Mouse (Mus musculus) kidney, embryonic 15.5 days (tissue): Measurements from ENCODE around the gene Rap2c. TPM values are rescaled to one million over a fixed set of nuclear protein-coding genes. Genes with fewer than 3 reads are reported as not detected.

Source experiments
- ATAC-seq: fragments of 200-750 bp; cut with Nextera tagmentation; replicated peaks from 2 replicates; pipeline ENCODE4 v1.8.0; 2017; ENCODE audit warnings: moderate TSS enrichment; ENCODE audit not compliant: low FRiP score
- H3K27ac ChIP-seq: fragments of 300-500 bp; sonication (generic); 2 replicates; pipeline ENCODE4 v1.5.1; 2015; ENCODE audit warnings: mild to moderate bottlenecking, inconsistent platforms
- H3K27me3 ChIP-seq: fragments of 300-500 bp; sonication (generic); 2 replicates; pipeline ENCODE4 v1.6.1; 2015; ENCODE audit warnings: inconsistent platforms
- H3K36me3 ChIP-seq: fragments of 300-500 bp; sonication (generic); 2 replicates; pipeline ENCODE4 v1.6.1; 2015; ENCODE audit warnings: inconsistent platforms
- H3K4me1 ChIP-seq: fragments of 300-500 bp; sonication (generic); 2 replicates; pipeline ENCODE4 v1.6.1; 2015; ENCODE audit warnings: inconsistent platforms
- H3K4me2 ChIP-seq: fragments of 300-500 bp; sonication (generic); 2 replicates; pipeline ENCODE4 v1.6.1; 2015; ENCODE audit warnings: moderate library complexity, mild to moderate bottlenecking, inconsistent platforms
- H3K4me3 ChIP-seq: fragments of 300-500 bp; sonication (generic); replicated peaks from 2 replicates; pipeline ENCODE4 v1.5.1; 2015; ENCODE audit warnings: mild to moderate bottlenecking, inconsistent platforms
- H3K9ac ChIP-seq: fragments of 300-500 bp; sonication (generic); 2 replicates; pipeline ENCODE4 v1.6.1; 2015; ENCODE audit warnings: mild to moderate bottlenecking, inconsistent platforms
- H3K9me3 ChIP-seq: fragments of 300-500 bp; sonication (generic); replicated peaks from 2 replicates; pipeline ENCODE4 v1.6.1; 2016; ENCODE audit warnings: inconsistent platforms
- WGBS: fragments of 180-500 bp; shearing (Covaris S2); methylation state at CpG from one replicate; pipeline ENCODE4 v1.1.7; 2015; ENCODE audit warnings: mixed read lengths; 5-methylcytosine and 5-hydroxymethylcytosine counted together
- polyA plus RNA-seq: library from polyadenylated mRNA; unstranded; fragments of >200 nt; fragmentation: Nextera tagmentation; extraction: Ambion mirVana; gene quantifications from 2 replicates; pipeline ENCODE4 v1.2.1, GENCODE M21; 2015

Gene Rap2c
- polyA plus RNA-seq, 1 experiment from 2014 or later: 14.9 TPM

DNA sequence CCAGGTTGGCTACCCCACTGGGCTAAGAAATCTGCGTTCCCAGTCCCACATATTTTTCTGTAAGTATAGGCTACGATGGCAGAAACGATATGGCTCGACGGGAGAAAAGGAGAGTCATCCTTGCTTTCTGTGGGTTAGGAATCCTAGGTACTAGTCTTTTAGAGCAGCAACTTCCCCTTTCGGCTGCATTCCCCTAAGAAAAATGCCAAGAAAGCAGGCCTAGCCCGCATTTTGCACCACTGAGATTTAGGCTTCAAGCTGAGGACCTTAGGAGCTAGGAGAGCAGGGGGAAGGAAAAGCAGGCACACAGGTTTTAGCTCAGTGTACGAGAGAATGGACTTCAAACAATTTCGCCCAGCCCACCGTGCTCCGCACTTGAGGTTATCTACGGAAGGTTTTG, 892 bp downstream of the Rap2c start:
- Histone ChIP-seq H3K4me1 (peaks cover 5% of the 10 kb centered on the region; the same call in 1 of the 2 replicates), H3K4me2 (peak overlapping the region; percentile 59), H3K9me3 (no peaks in the 10 kb centered on the region), H3K27me3 (no peaks in the 10 kb centered on the region; the same call in 1 of the 2 replicates), H3K36me3 (0 out of 2 replicates have a peak, but pooled peaks cover 3% of the 10 kb centered on the region), H3K4me3 (peak overlapping the region; percentile 59), H3K9ac (peak overlapping the region; percentile 38), H3K27ac (peak overlapping the region; percentile 95; the same call in 1 of the 2 replicates)
- ATAC-seq: no peak
- WGBS: 31% methylated on average over 12 of the region's 12 CpGs

DNA sequence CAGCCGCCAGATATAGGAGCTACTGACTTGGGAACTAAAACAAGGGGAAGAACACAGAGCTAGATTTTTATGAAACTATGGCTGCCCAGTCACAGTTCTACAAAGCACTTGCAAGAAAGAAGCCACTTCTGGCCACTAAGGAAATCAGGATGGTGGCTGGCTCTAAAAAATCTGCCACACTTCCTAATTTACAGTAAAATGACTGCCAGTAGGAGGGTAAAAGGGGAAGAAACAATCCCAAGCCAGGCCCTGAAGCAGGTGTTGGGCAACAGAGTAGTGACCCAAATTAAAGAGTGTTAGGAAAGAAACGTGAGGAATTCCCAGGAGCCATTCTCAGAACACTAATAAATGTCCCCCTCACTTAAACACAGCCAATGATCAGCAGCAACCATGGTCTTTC, 5.5 kb downstream of the Rap2c start:
- H3K27ac ChIP-seq: no peak overlapping the region

DNA sequence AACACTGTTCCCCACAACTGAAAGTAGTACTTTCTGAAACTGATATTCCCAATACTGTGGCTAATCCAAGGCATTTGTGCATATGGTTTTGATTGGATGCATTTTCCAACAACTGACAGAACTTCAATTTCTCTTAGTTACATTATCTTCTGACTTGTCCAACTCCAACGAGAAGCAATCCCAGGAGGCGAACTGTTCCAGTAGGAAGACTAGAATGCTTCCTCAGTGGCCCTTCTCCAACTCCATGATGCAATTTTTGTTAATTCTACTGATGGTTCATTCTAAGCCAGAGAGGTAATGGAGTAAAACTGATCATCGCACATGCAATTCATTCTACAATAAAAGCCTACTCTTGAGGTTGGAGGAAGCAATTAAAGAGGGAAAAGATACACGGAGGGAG, 7.5 kb downstream of the Rap2c start:
- no peak for ATAC-seq
- 73% methylated on average over 4 of the region's 4 CpGs for WGBS
- Histone ChIP-seq H3K9ac (no peak overlapping the region), H3K27ac (no peak overlapping the region), H3K36me3 (peaks cover 19% of the 10 kb centered on the region), H3K9me3 (no peaks in the 10 kb centered on the region), H3K4me1 (no peaks in the 10 kb centered on the region), H3K4me2 (no peak overlapping the region), H3K4me3 (no peak overlapping the region), H3K27me3 (peaks cover 3% of the 10 kb centered on the region; the same call in 1 of the 2 replicates)

More for the DNA sequence above, 5.5 kb downstream of the Rap2c start:
- no peaks in the 10 kb centered on the region for H3K4me1 ChIP-seq
- peaks cover 15% of the 10 kb centered on the region for H3K36me3 ChIP-seq
- H3K4me2 ChIP-seq: no peak overlapping the region
- no peak overlapping the region for H3K4me3 ChIP-seq
- 72% methylated on average over 2 of the region's 2 CpGs for WGBS
- no peak for ATAC-seq
- no peaks in the 10 kb centered on the region for H3K9me3 ChIP-seq
- H3K27me3 ChIP-seq: peaks cover 3% of the 10 kb centered on the region; the same call in 1 of the 2 replicates
- no peak overlapping the region for H3K9ac ChIP-seq

DNA sequence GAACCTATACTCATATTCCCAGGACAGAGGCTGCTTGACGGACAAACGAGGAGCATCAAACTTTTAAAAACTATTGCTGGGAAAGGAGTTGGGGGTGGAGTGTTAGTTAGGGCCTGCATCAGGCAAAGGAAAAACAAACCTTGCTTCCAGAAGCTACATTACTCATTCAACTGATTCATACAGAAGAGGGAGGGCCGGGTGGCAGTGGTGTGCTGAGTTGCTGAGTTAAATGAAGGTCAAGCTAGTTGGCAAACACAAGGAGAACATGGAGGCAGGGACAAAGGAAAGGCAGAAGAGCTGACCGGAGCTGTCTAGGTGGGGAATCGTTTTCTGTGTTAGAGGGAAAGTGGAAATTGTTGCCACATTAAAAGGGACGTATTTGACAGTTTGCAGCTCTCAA, 17.0 kb downstream of the Rap2c start:
- Histone ChIP-seq H3K4me2 (no peak overlapping the region), H3K9me3 (no peaks in the 10 kb centered on the region), H3K9ac (no peak overlapping the region), H3K4me1 (no peaks in the 10 kb centered on the region), H3K4me3 (no peak overlapping the region), H3K27me3 (0 out of 2 replicates have a peak, but pooled peaks cover 3% of the 10 kb centered on the region), H3K27ac (no peak overlapping the region), H3K36me3 (no peaks in the 10 kb centered on the region)
- no peak for ATAC-seq
- 78% methylated on average over 6 of the region's 6 CpGs for WGBS

DNA sequence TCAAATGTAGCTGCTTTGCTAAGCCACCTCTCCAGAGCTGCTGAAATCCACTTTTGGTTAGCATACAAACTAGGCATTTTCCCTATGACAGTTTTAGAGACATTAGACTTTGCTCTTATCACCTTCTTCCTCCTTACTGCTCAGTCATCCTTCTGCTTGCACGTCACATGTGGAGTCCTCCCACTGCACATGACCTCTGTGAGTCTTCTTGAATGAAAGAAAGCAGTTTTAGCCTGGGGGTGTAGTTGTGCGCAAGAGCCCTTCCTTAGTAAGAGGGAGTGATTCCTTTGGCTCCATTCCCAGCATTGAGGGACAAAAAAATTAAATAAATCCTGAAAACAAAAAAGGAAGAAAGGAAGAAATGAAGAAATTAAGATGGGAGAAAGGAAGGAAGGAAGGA, 22.5 kb downstream of the Rap2c start:
- Histone ChIP-seq H3K27ac (no peak overlapping the region), H3K4me1 (no peaks in the 10 kb centered on the region), H3K27me3 (0 out of 2 replicates have a peak, but pooled peaks cover 12% of the 10 kb centered on the region), H3K9ac (no peak overlapping the region), H3K9me3 (no peaks in the 10 kb centered on the region), H3K4me3 (no peak overlapping the region), H3K36me3 (no peaks in the 10 kb centered on the region), H3K4me2 (no peak overlapping the region)
- ATAC-seq: no peak
- WGBS: 49% methylated on average over 2 of the region's 2 CpGs

DNA sequence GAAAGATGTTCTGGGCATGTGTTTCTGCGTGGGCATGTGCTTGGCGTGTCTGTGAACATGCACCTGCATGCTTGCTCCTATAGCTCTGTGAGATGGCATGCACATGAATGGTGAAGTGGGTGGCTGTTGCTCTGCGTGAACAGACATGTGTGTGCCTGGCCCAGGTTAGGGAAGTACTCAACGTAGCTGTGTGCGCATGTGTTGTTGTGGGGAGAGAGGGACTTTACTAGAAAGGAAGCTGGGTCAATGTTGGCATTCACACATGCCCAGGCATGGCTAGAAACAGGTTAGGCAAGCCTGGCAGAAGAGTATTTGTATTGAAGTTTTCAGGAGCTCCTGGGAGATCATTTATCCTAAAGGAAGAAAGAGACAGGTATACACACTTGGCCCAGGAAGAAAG, 26.5 kb downstream of the Rap2c start:
- Histone ChIP-seq H3K27me3 (peaks cover 15% of the 10 kb centered on the region; the same call in 1 of the 2 replicates), H3K4me3 (no peak overlapping the region), H3K4me2 (no peak overlapping the region), H3K27ac (no peak overlapping the region), H3K9me3 (no peaks in the 10 kb centered on the region), H3K36me3 (no peaks in the 10 kb centered on the region), H3K4me1 (no peaks in the 10 kb centered on the region), H3K9ac (no peak overlapping the region)
- ATAC-seq: no peak
- 90% methylated on average over 5 of the region's 5 CpGs for WGBS

DNA sequence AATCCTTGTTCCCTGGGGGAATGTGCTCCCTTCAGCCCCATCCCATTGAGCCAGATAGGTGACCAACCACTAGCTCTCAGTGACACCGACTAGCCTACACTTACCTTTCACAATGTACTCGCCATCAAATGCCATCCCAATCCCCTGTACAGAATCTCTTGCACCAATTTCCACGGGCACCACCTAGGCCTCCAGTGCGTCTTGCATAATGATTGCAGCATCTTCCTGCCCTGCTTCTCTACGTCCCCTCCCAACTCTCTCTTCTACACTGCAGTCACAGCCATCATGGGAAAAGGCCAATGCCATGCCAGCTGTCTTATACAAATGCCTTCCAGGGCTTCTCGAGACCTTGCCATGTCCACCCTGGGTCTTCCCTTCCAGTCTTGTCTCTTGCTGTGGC, 27.9 kb downstream of the Rap2c start:
- Histone ChIP-seq H3K4me1 (no peaks in the 10 kb centered on the region), H3K27ac (no peak overlapping the region), H3K36me3 (no peaks in the 10 kb centered on the region), H3K9ac (no peak overlapping the region), H3K9me3 (no peaks in the 10 kb centered on the region), H3K4me2 (no peak overlapping the region), H3K27me3 (peaks cover 15% of the 10 kb centered on the region; the same call in 1 of the 2 replicates), H3K4me3 (no peak overlapping the region)
- no peak for ATAC-seq
- WGBS: 86% methylated on average over 6 of the region's 6 CpGs

DNA sequence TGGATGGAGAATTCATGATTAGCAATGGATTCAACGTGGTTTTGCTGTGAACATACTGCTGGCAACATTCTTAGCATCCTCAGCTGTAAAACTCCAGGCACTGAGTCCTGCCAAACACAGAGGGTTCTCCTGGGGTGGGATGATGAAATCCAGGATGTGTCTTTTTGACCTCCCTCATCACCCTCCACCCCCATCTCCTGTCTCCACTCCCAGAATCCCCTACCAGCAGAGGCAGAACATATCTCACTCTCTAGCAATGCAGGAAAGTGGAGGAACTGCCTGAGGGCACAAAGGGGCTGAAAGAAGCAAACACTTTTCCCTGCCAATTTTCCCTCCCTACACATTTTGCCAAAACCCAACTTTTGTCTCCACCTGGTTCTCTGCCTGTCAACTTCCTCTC, 29.2 kb downstream of the Rap2c start:
- no peak for ATAC-seq
- no peak overlapping the region for H3K27ac ChIP-seq
- no peaks in the 10 kb centered on the region for H3K9me3 ChIP-seq
- H3K36me3 ChIP-seq: no peaks in the 10 kb centered on the region
- no peak overlapping the region for H3K4me3 ChIP-seq
- H3K4me1 ChIP-seq: no peaks in the 10 kb centered on the region
- no peak overlapping the region for H3K9ac ChIP-seq
- H3K4me2 ChIP-seq: no peak overlapping the region
- 46% methylated on average over 1 of the region's 1 CpGs for WGBS
- H3K27me3 ChIP-seq: peaks cover 15% of the 10 kb centered on the region; the same call in 1 of the 2 replicates

DNA sequence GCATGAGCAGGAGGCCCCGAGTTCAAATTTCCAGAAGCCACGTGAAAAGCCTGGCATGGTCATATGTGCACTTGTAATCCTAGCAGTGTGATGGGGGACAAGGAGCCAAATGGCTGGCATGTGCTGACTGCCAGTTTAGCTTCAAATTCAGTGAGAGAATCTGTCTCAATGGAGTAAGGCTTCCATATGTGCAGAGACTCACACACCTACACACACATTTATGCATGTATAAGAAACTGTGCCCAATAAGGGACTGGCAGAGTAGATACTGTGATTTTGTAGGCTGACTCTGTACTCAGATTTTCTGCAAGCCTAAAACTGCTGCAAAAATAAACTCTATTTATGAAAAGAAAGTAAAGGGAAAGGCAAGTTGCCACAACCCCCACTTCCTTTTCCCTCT, 39.4 kb downstream of the Rap2c start:
- H3K4me2 ChIP-seq: no peak overlapping the region
- no peak overlapping the region for H3K9ac ChIP-seq
- 80% methylated on average over 2 of the region's 2 CpGs for WGBS
- H3K27ac ChIP-seq: no peak overlapping the region
- H3K36me3 ChIP-seq: no peaks in the 10 kb centered on the region
- H3K9me3 ChIP-seq: no peaks in the 10 kb centered on the region
- H3K4me1 ChIP-seq: no peaks in the 10 kb centered on the region
- ATAC-seq: no peak
- no peaks in the 10 kb centered on the region; the same call in 1 of the 2 replicates for H3K27me3 ChIP-seq
- no peak overlapping the region for H3K4me3 ChIP-seq

DNA sequence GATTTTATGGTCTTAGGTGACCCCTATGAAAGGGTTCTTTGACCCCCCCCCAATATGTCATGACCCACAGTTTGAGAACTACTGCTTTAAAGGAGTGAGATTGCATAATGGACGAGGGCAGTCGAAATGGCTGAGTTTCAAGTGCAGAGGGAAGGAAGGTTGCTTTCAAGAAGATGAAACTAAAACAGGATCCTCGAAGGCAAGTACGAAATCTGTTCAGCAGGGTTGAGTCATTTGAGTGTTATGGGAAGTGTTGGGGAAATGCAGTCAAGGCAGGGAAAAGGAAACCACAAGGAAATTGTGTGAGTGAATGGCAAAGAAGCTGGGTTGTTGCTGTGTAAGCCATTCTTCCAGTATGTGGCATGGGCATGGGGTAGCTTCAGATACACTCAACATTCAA, 45.7 kb downstream of the Rap2c start:
- H3K4me1 ChIP-seq: no peaks in the 10 kb centered on the region
- no peak for ATAC-seq
- H3K36me3 ChIP-seq: no peaks in the 10 kb centered on the region
- no peak overlapping the region for H3K9ac ChIP-seq
- peaks cover 16% of the 10 kb centered on the region; the same call in 1 of the 2 replicates for H3K27me3 ChIP-seq
- no peaks in the 10 kb centered on the region for H3K9me3 ChIP-seq
- WGBS: 81% methylated on average over 4 of the region's 4 CpGs
- no peak overlapping the region for H3K27ac ChIP-seq
- no peak overlapping the region for H3K4me3 ChIP-seq
- H3K4me2 ChIP-seq: no peak overlapping the region

DNA sequence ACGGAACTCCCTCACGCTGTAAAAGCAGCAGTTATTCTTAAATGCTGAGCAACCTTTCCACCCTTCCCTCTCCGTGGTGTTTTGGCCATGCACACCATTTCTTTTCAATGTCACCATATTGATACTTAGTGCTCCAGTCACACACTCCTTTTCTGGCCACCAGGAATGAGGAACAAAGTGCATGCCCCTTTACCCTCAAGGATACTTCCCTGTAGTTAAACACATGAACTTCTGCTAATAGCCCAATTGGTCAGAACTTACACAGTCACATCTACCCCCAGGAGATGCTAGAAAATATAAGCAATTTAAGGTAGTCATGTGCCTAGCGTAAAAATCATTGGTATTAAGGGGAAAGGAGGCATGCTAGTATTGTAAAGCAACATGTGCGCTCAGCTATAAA, 47.9 kb downstream of the Rap2c start:
- Histone ChIP-seq H3K4me3 (no peak overlapping the region), H3K9ac (no peak overlapping the region), H3K27me3 (peaks cover 20% of the 10 kb centered on the region; the same call in 1 of the 2 replicates), H3K4me1 (no peaks in the 10 kb centered on the region), H3K4me2 (no peak overlapping the region), H3K36me3 (no peaks in the 10 kb centered on the region), H3K9me3 (no peaks in the 10 kb centered on the region), H3K27ac (no peak overlapping the region)
- no peak for ATAC-seq
- WGBS: 84% methylated on average over 5 of the region's 5 CpGs

DNA sequence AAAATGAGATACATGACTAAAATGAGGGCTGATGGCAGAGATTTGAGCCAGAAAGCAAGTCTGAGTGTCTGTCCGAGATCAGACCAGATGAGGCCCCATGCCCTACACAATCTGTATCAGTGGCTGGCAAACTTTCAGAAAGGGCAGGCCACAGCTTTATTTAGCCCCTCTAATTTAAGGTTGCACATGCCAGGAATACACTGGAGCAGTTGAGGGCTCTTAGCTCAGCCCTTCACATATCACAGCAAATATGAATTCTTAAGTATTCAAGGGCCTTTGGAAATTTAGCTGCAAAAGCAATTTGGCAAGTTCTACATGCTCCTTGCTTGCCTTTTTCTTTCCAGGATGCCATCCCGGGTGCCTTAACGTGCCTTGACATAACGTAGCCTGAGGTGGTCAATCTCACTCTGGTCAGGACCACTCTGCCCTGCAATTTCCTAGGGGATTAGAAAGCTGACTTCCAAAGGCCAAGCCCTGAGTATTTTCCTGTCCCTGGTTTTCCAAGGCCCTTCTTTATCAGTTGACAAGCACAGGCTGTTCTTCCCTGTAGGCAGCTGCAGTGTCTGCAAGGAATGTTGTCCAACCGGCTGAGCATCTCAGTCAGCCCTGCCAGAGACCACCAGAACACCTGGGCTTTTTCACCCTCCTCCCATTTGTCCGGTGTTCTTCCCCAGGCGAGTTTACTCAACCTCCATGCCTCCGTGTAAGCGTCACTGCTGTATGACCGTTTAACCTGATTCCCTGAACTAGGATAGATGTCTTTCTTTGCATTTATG, 49.5 kb downstream of the Rap2c start:
- Histone ChIP-seq H3K9me3 (no peaks in the 10 kb centered on the region), H3K27ac (no peak overlapping the region), H3K9ac (no peak overlapping the region), H3K4me2 (no peak overlapping the region), H3K27me3 (peaks cover 20% of the 10 kb centered on the region; the same call in 1 of the 2 replicates), H3K4me3 (no peak overlapping the region), H3K36me3 (no peaks in the 10 kb centered on the region), H3K4me1 (no peaks in the 10 kb centered on the region)
- 54% methylated on average over 10 of the region's 10 CpGs for WGBS
- ATAC-seq: no peak; the same call in 1 of the 2 replicates
